Mouse (Mus musculus): ENCODE data around the gene Gatb.

GRCm38 (mm10) chr3:85543652-85544051 is 30.3 kb upstream of the Gatb start:
- TF ChIP-seq CTCF (IDR thresholded peaks at IDR 0.05; ENCODE audit: insufficient read depth, low read length) (peak; percentile 25; the same call in 1 of the 2 replicates), POLR2A (IDR thresholded peaks at IDR 0.05; ENCODE audit: borderline replicate concordance, extremely low read depth, low read depth, low read length) (no peak)
